Comparison of ENCODE assay signal across 19 mouse cellular contexts in the genomic region with DNA sequence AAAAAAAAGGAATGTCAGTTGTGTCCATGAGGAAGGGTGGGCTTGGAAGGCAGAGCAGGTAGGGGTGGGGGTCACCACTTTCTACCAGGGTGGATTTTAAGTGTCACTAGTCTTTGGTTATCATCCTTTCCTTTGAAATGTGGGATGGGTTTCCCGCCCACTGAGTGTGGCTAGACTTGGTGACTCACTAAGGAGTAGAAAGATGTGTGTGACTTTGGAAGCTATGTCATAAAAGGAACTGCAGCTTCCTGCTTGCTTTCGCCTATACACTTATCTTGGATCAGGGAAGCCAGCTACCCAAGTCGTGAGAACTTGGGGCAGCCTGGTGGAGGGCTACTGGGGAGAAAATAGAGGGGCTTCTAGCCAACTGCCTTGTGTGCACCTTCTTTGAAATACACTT.
"Had no signal": no experiment of that assay in that cellular context is flagged by ENCODE, and none has a peak within 500 bp of the region (broad histone marks: within the 10 kb centered on the region; RNA-seq: fewer than 3 reads in every experiment).

No protein-coding gene starts in this region.

- H3K9me3 ChIP-seq: limb, embryonic 10.5 days; limb, embryonic 13.5 days; liver, embryonic 12.5 days; liver, embryonic 15.5 days; lung, embryonic 15.5 days; midbrain, embryonic 12.5 days; midbrain, embryonic 15.5 days; neural tube, embryonic 13.5 days had no signal

- H3K4me1 ChIP-seq: limb, embryonic 10.5 days; liver, embryonic 12.5 days; liver, embryonic 15.5 days; lung, embryonic 15.5 days; midbrain, embryonic 12.5 days; midbrain, embryonic 15.5 days; neural tube, embryonic 13.5 days had no signal

- H3K27me3 ChIP-seq: limb, embryonic 13.5 days; liver, embryonic 12.5 days; liver, embryonic 15.5 days; lung, embryonic 15.5 days; midbrain, embryonic 12.5 days; midbrain, embryonic 15.5 days; neural tube, embryonic 13.5 days had no signal

- H3K4me3 ChIP-seq: limb, embryonic 10.5 days; limb, embryonic 13.5 days; liver, embryonic 12.5 days; liver, embryonic 15.5 days; lung, embryonic 15.5 days; midbrain, embryonic 12.5 days; midbrain, embryonic 15.5 days; neural tube, embryonic 13.5 days had no signal

- ATAC-seq: liver, embryonic 12.5 days; midbrain, embryonic 15.5 days had no signal

- DNase-seq: kidney, adult 18-20 months; kidney, adult 9 months; kidney, postnatal 14 days; kidney, postnatal 4 days; liver; lung, adult 18-20 months; lung, postnatal 14 days; lung, postnatal 4 days; retina, postnatal 1 day; thymus, adult 18-20 months; thymus, postnatal 36 days had no signal

- H3K36me3 ChIP-seq: limb, embryonic 10.5 days; limb, embryonic 13.5 days; liver, embryonic 12.5 days; liver, embryonic 15.5 days; lung, embryonic 15.5 days; midbrain, embryonic 12.5 days; midbrain, embryonic 15.5 days; neural tube, embryonic 13.5 days had no signal
